In the genomic region with DNA sequence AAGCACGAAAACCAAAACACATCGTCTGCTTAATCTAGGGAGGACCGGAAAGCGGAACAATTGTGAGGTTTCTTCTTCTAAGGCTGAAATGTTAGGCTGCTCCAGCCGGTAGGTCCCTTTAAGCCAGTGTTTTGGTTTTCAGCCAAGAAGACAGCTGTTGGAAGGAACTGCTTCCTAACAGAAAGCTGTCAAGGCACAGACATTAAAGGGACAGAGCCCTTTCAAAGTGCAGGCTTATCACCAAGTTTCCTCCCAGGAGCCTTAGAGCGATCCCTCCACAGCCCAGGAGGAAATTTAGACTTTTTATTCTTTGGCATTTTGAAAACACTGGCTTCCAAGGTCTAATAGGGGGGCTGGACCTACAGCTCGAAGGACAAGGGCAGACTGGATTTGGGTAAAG, we compare ENCODE assay signal across 9 mouse cellular contexts. TPM values are rescaled to one million over a fixed set of nuclear protein-coding genes. Genes with fewer than 3 reads are reported as not detected.
DNase-seq lines count a peak whose midpoint lies in the region; ATAC-seq and TF ChIP-seq lines count a peak whose summit lies in the region.
"Had no signal": no experiment of that assay in that cellular context is flagged by ENCODE, and none has a peak within 500 bp of the region (broad histone marks: within the 10 kb centered on the region; RNA-seq: fewer than 3 reads in every experiment).

No protein-coding gene starts in this region.

- peak; percentile 51 for DNase-seq in gastrocnemius, postnatal 25 days
- peak; percentile 65 to 87 for DNase-seq in left cerebral cortex, postnatal 25 days (ENCODE audit: low spot score in 2 of 2)
- DNase-seq in midbrain, embryonic 11.5 days (ENCODE audit: low spot score, missing footprints): no peak
- DNase-seq in telencephalon, adult 2 months (ENCODE audit: low read depth, low spot score): peak; percentile 77

- H3K27ac ChIP-seq in cortical plate, adult 2 months (ENCODE audit: insufficient read depth, low read length): 0 out of 2 replicates have a peak overlapping the region, but pooled peaks have one; percentile 9
- peak overlapping the region; percentile 90 for H3K27ac ChIP-seq in intestine, embryonic 15.5 days
- H3K27ac ChIP-seq in midbrain, embryonic 11.5 days (ENCODE audit: low read depth, low read length): peak overlapping the region; percentile 91
- H3K27ac ChIP-seq: macrophage had no signal

- no peak for TF ChIP-seq CTCF in cortical plate, adult 2 months (IDR thresholded peaks at IDR 0.05; ENCODE audit: extremely low read depth, insufficient read depth, low read length)

- no peak for ATAC-seq in megakaryocyte, adult 5-6 weeks (ENCODE audit: poor library complexity, severe bottlenecking)
- ATAC-seq in intestine, embryonic 15.5 days: 0 out of 2 replicates have a peak, but pooled peaks have one; percentile 1
- no peak for ATAC-seq in midbrain, embryonic 11.5 days (ENCODE audit: low FRiP score)

- 2% methylated on average over 7 of the region's 7 CpGs for WGBS in intestine, embryonic 15.5 days
- WGBS in midbrain, embryonic 11.5 days: 4% methylated on average over 7 of the region's 7 CpGs

- peaks cover 61% of the 10 kb centered on the region for H3K4me1 ChIP-seq in megakaryocyte, embryonic 14.5 days
- peaks cover 3% of the 10 kb centered on the region; the same call in 1 of the 2 replicates for H3K4me1 ChIP-seq in cortical plate, adult 2 months (ENCODE audit: control insufficient read depth, insufficient read depth, low read length)
- H3K4me1 ChIP-seq in intestine, embryonic 15.5 days (replicated peaks): peaks cover 17% of the 10 kb centered on the region; the same call in 1 of the 2 replicates
- peaks cover 23% of the 10 kb centered on the region for H3K4me1 ChIP-seq in midbrain, embryonic 11.5 days (ENCODE audit: control insufficient read depth, insufficient read depth, low read length)

- peaks cover 6% of the 10 kb centered on the region for H3K27me3 ChIP-seq in megakaryocyte, embryonic 14.5 days (replicated peaks)
- no peaks in the 10 kb centered on the region for H3K27me3 ChIP-seq in intestine, embryonic 15.5 days (replicated peaks)
- no peaks in the 10 kb centered on the region for H3K27me3 ChIP-seq in midbrain, embryonic 11.5 days (ENCODE audit: control insufficient read depth, insufficient read depth, low read length)

- intact Hi-C loops in left cerebral cortex, postnatal 25 days (cut with DNase I): loop anchor here (5.0 kb wide), 1 partner anchor 156 kb away; no protein-coding TSS in a partner anchor

- H3K4me3 ChIP-seq in megakaryocyte, embryonic 14.5 days (replicated peaks): peak overlapping the region; percentile 91
- H3K4me3 ChIP-seq in cortical plate, adult 2 months (ENCODE audit: insufficient read depth, low read length): peak overlapping the region; percentile 72
- H3K4me3 ChIP-seq in intestine, embryonic 15.5 days (replicated peaks): peak overlapping the region; percentile 78
- H3K4me3 ChIP-seq in midbrain, embryonic 11.5 days (ENCODE audit: low read depth, low read length): peak overlapping the region; percentile 73

- no peak for TF ChIP-seq POLR2A in cortical plate, adult 2 months (IDR thresholded peaks at IDR 0.05; ENCODE audit: extremely low read depth, insufficient read depth, low read length)

- peak overlapping the region; percentile 85; the same call in 1 of the 2 replicates for H3K9ac ChIP-seq in intestine, embryonic 15.5 days
- peak overlapping the region; percentile 93 for H3K9ac ChIP-seq in midbrain, embryonic 11.5 days (ENCODE audit: low read length)

- H3K36me3 ChIP-seq in megakaryocyte, embryonic 14.5 days (replicated peaks; ENCODE audit: low read length): peaks cover 55% of the 10 kb centered on the region
- H3K36me3 ChIP-seq in intestine, embryonic 15.5 days: 0 out of 2 replicates have a peak, but pooled peaks cover 7% of the 10 kb centered on the region
- peaks cover 17% of the 10 kb centered on the region; the same call in 1 of the 2 replicates for H3K36me3 ChIP-seq in midbrain, embryonic 11.5 days (ENCODE audit: control insufficient read depth, insufficient read depth, low read length)

- no peaks in the 10 kb centered on the region for H3K9me3 ChIP-seq in megakaryocyte, embryonic 14.5 days
- no peaks in the 10 kb centered on the region for H3K9me3 ChIP-seq in intestine, embryonic 15.5 days
- no peaks in the 10 kb centered on the region for H3K9me3 ChIP-seq in midbrain, embryonic 11.5 days (ENCODE audit: control insufficient read depth, low read length)

- H3K4me2 ChIP-seq in intestine, embryonic 15.5 days (replicated peaks): peak overlapping the region; percentile 76
- H3K4me2 ChIP-seq in midbrain, embryonic 11.5 days: peak overlapping the region; percentile 94

RNA-seq across cellular contexts. Expression of a gene that starts 3.4 kb away (rescaled TPM):
- polyA plus RNA-seq in megakaryocyte, embryonic 14.5 days (2012; ENCODE audit: insufficient read depth, low replicate concordance): 77.9 and 202 TPM in 2 replicates
- 0.16 and 0.67 TPM in 2 replicates for total RNA-seq in megakaryocyte, adult 5-6 weeks (2015)
- total RNA-seq in megakaryocyte, adult 5-6 weeks (2017): 0.08 and 0.11 TPM in 2 replicates
- 9.5 and 10.9 TPM in 2 replicates for polyA plus RNA-seq in cortical plate, adult 2 months (2012; rRNA removed)
- total RNA-seq in gastrocnemius, postnatal 25 days (2021): under 1 TPM; 0.74 to 0.80 TPM
- 72.5 and 89.8 TPM in 2 replicates for polyA plus RNA-seq in intestine, embryonic 15.5 days (2015; fragmentation: Nextera tagmentation; extraction: Ambion mirVana)
- total RNA-seq in left cerebral cortex, postnatal 25 days (2021): 10 to 100 TPM; 12.9 to 13.3 TPM
- polyA plus RNA-seq in midbrain, embryonic 11.5 days (2014; fragmentation: Nextera tagmentation; extraction: Ambion mirVana): 86.8 and 99.1 TPM in 2 replicates
- polyA plus RNA-seq: macrophage had no signal

Comparison
In these comparisons a context has a peak if more than half of its experiments do, and no peak if none do; other contexts are left out.
1. H3K27ac ChIP-seq: peak in every context shown above with its lines; median percentile 91 in midbrain, embryonic 11.5 days; 90 in intestine, embryonic 15.5 days; 9 in cortical plate, adult 2 months.